Mouse (Mus musculus) brain, embryonic 14.5 days (tissue): ENCODE data around the gene Zfp764.

Source experiments
- CTCF ChIP-seq: fragments of 200-500 bp; IDR thresholded peaks from 2 replicates; pipeline ENCODE4 v1.5.1; 2012; ENCODE audit warnings: inconsistent platforms, mild to moderate bottlenecking, moderate library complexity, borderline replicate concordance; ENCODE audit not compliant: insufficient read depth, insufficient read length; ENCODE audit errors: extremely low read depth
- POLR2A ChIP-seq: fragments of 200-500 bp; IDR thresholded peaks from 2 replicates; pipeline ENCODE4 v1.6.1; 2012; ENCODE audit warnings: mild to moderate bottlenecking, inconsistent platforms, borderline replicate concordance; ENCODE audit not compliant: poor library complexity, insufficient read depth, insufficient read length, severe bottlenecking; ENCODE audit errors: extremely low read depth

GRCm38 (mm10) chr7:127426354-127426753, 19.7 kb upstream of the Zfp764 start:
- TF ChIP-seq POLR2A = no peak
- no peak for TF ChIP-seq CTCF
